Mouse (Mus musculus): ENCODE data around the gene Htatip2.

- TF ChIP-seq TCF12 (IDR thresholded peaks at IDR 0.05; ENCODE audit: insufficient read depth, poor library complexity, severe bottlenecking): no peak
- TF ChIP-seq POLR2A (IDR thresholded peaks at IDR 0.05; ENCODE audit: insufficient read length, low read depth): no peak
- no peak for TF ChIP-seq POLR2AphosphoS2 (IDR thresholded peaks at IDR 0.05; ENCODE audit: insufficient read length, low read depth)
- no peak for TF ChIP-seq REST (IDR thresholded peaks at IDR 0.05; ENCODE audit: insufficient read depth, insufficient read length)
- TF ChIP-seq MAX (IDR thresholded peaks at IDR 0.05; ENCODE audit: low read depth): no peak
- no peak for TF ChIP-seq MYOG (IDR thresholded peaks at IDR 0.05; ENCODE audit: control insufficient read depth in 1 of 3, insufficient read depth in 1 of 3, insufficient read length in 2 of 3, low read depth in 2 of 3)
- TF ChIP-seq E2F4 (IDR thresholded peaks at IDR 0.05; ENCODE audit: insufficient read depth): no peak
- TF ChIP-seq SRF (IDR thresholded peaks at IDR 0.05; ENCODE audit: control insufficient read depth, insufficient read length, low read depth): no peak
- no peak for TF ChIP-seq USF1 (IDR thresholded peaks at IDR 0.05; ENCODE audit: low read depth)
- no peak for TF ChIP-seq MYOD1 (IDR thresholded peaks at IDR 0.05; ENCODE audit: control insufficient read depth in 1 of 3, insufficient read length in 2 of 3, low read depth in 2 of 3)
Measured at GRCm38 (mm10) chr7:49804638-49805165, 45.8 kb downstream of the Htatip2 start.

Data from myocyte (in vitro differentiated cells).